Comparison of ENCODE assay signal across 9 mouse cellular contexts in genomic region chr19:57152357-57152756, GRCm38 (mm10).
DNase-seq lines count a peak whose midpoint lies in the region; ATAC-seq and TF ChIP-seq lines count a peak whose summit lies in the region.
"Had no signal": no experiment of that assay in that cellular context is flagged by ENCODE, and none has a peak within 500 bp of the region (broad histone marks: within the 10 kb centered on the region; RNA-seq: fewer than 3 reads in every experiment).

No protein-coding gene starts in this region.

- no peak overlapping the region for H3K4me2 ChIP-seq in forebrain, postnatal 0 days (ENCODE audit: low read depth)

- no peak for TF ChIP-seq CTCF in lung, adult 2 months (IDR thresholded peaks at IDR 0.05; ENCODE audit: insufficient read depth, low read length)
- no peak for TF ChIP-seq CTCF in forebrain, postnatal 0 days (IDR thresholded peaks at IDR 0.05; ENCODE audit: low read depth)

- H3K27me3 ChIP-seq in forebrain, postnatal 0 days (ENCODE audit: insufficient read depth, low read length): no peaks in the 10 kb centered on the region

- peak; percentile 75; the same call in 1 of the 2 replicates for ATAC-seq in cerebellum, adult (ENCODE audit: insufficient number of reproducible peaks, low FRiP score, low TSS enrichment)
- ATAC-seq in forebrain, postnatal 0 days: peak; percentile 71

- peaks cover 4% of the 10 kb centered on the region; the same call in 1 of the 2 replicates for H3K4me1 ChIP-seq in lung, adult 2 months (ENCODE audit: control insufficient read depth, insufficient read depth, low read length)
- peaks cover 6% of the 10 kb centered on the region; the same call in 1 of the 2 replicates for H3K4me1 ChIP-seq in forebrain, postnatal 0 days (ENCODE audit: insufficient read depth)
- H3K4me1 ChIP-seq: megakaryocyte, embryonic 14.5 days had no signal

- no peaks in the 10 kb centered on the region for H3K9me3 ChIP-seq in forebrain, postnatal 0 days (ENCODE audit: low read length)
- H3K9me3 ChIP-seq: megakaryocyte, embryonic 14.5 days had no signal

- no peak overlapping the region for H3K9ac ChIP-seq in forebrain, postnatal 0 days

- H3K36me3 ChIP-seq in forebrain, postnatal 0 days (ENCODE audit: insufficient read depth): peaks cover 3% of the 10 kb centered on the region; the same call in 1 of the 2 replicates

- no peak overlapping the region for H3K4me3 ChIP-seq in lung, adult 2 months (replicated peaks; ENCODE audit: extremely low read depth, low read depth, low read length)
- no peak overlapping the region for H3K4me3 ChIP-seq in forebrain, postnatal 0 days (ENCODE audit: low read depth, low read length)
- H3K4me3 ChIP-seq: megakaryocyte, embryonic 14.5 days had no signal

- peak; percentile 43 to 56 for DNase-seq in lung, adult 18-20 months
- DNase-seq in lung, adult 2 months: no peak
- peak; percentile 85 for DNase-seq in forebrain, postnatal 0 days
- DNase-seq in kidney, adult 9 months: peak; percentile 52
- peak; percentile 66 for DNase-seq in lung, postnatal 36 days
- no peak for DNase-seq in c-Kit-positive CD71-positive TER-119-positive erythroid progenitor cells, embryonic 14.5 days (ENCODE audit: low spot score)
- DNase-seq in frontal cortex, postnatal 14 days (ENCODE audit: low spot score in 2 of 2): no peak

- no peak for TF ChIP-seq POLR2A in lung, adult 2 months (IDR thresholded peaks at IDR 0.05; ENCODE audit: borderline replicate concordance, extremely low read depth, low read depth, low read length)

- WGBS in lung, adult 2 months: 43% methylated on average over 9 of the region's 9 CpGs
- 20% methylated on average over 9 of the region's 9 CpGs for WGBS in forebrain, postnatal 0 days

- H3K27ac ChIP-seq in forebrain, postnatal 0 days (ENCODE audit: low read depth, low read length): no peak overlapping the region

Comparison
In these comparisons a context has a peak if more than half of its experiments do, and no peak if none do; other contexts are left out.
1. DNase-seq: peak in lung, adult 18-20 months (2 of 2), forebrain, postnatal 0 days (single experiment), kidney, adult 9 months (single experiment) and lung, postnatal 36 days (single experiment); none in lung, adult 2 months (single experiment), c-Kit-positive CD71-positive TER-119-positive erythroid progenitor cells, embryonic 14.5 days (single experiment) and frontal cortex, postnatal 14 days (0 of 2).